Mouse (Mus musculus) forebrain, embryonic 13.5 days (tissue): ENCODE results near the gene Sprr2f. TPM values are rescaled to one million over a fixed set of nuclear protein-coding genes. Genes with fewer than 3 reads are reported as not detected.

ENCODE experiments used
- ATAC-seq: fragments of 200-750 bp; cut with Nextera tagmentation; 2 replicates; pipeline ENCODE4 v1.8.0; 2017
- H3K27ac ChIP-seq: fragments of 300-500 bp; sonication (generic); 2 replicates; pipeline ENCODE4 v1.5.1; 2015; ENCODE audit warnings: inconsistent platforms, mild to moderate bottlenecking, moderate library complexity
- H3K27me3 ChIP-seq: fragments of 300-500 bp; sonication (generic); 2 replicates; pipeline ENCODE4 v1.6.1; 2015; ENCODE audit warnings: mild to moderate bottlenecking, inconsistent platforms
- H3K36me3 ChIP-seq: fragments of 300-500 bp; sonication (generic); 2 replicates; pipeline ENCODE4 v1.6.1; 2015; ENCODE audit warnings: mild to moderate bottlenecking, inconsistent platforms; ENCODE audit not compliant: poor library complexity, severe bottlenecking
- H3K4me1 ChIP-seq: fragments of 300-500 bp; sonication (generic); 2 replicates; pipeline ENCODE4 v1.6.1; 2015; ENCODE audit warnings: inconsistent platforms
- H3K4me2 ChIP-seq: fragments of 300-500 bp; sonication (generic); 2 replicates; pipeline ENCODE4 v1.6.1; 2015; ENCODE audit warnings: inconsistent platforms, mild to moderate bottlenecking, moderate library complexity
- H3K4me3 ChIP-seq: fragments of 300-500 bp; sonication (generic); 2 replicates; pipeline ENCODE4 v1.5.1; 2015; ENCODE audit warnings: mild to moderate bottlenecking, inconsistent platforms
- H3K9ac ChIP-seq: fragments of 300-500 bp; sonication (generic); 2 replicates; pipeline ENCODE4 v1.6.1; 2015; ENCODE audit warnings: mild to moderate bottlenecking, inconsistent platforms
- H3K9me3 ChIP-seq: fragments of 300-500 bp; sonication (generic); replicated peaks from 2 replicates; pipeline ENCODE4 v1.6.1; 2016; ENCODE audit warnings: inconsistent platforms
- WGBS: fragments of 180-500 bp; shearing (Covaris S2); methylation state at CpG from one replicate; pipeline ENCODE4 v1.1.7; 2015; 5-methylcytosine and 5-hydroxymethylcytosine counted together
- polyA plus RNA-seq: library from polyadenylated mRNA; unstranded; fragments of >200 nt; fragmentation: Nextera tagmentation; extraction: Ambion mirVana; gene quantifications from 2 replicates; pipeline ENCODE4 v1.2.1, GENCODE M21; 2015

The Sprr2f gene
- polyA plus RNA-seq = not detected in 2 replicates

GRCm38 (mm10) chr3:92364887-92365286, at the start of gene Sprr2f:
Sprr2f (plus strand) TSS chr3:92365187.
- Histone ChIP-seq H3K9me3 (no peaks in the 10 kb centered on the region), H3K9ac (no peak within 1 kb of the TSS), H3K4me3 (no peak within 1 kb of the TSS), H3K36me3 (no peaks in the 10 kb centered on the region), H3K27ac (no peak within 1 kb of the TSS), H3K27me3 (no peaks in the 10 kb centered on the region), H3K4me1 (no peaks in the 10 kb centered on the region), H3K4me2 (no peak within 1 kb of the TSS)
- WGBS = 70% methylated on average over 3 of the region's 3 CpGs
- no peak for ATAC-seq

GRCm38 (mm10) chr3:92316320-92316719, 48.7 kb upstream of the Sprr2f start, which contains the start of gene Sprr2b:
Sprr2b (plus strand) TSS chr3:92316620.
- H3K36me3 ChIP-seq = no peaks in the 10 kb centered on the region

GRCm38 (mm10) chr3:92317384-92317783, 47.6 kb upstream of the Sprr2f start:
- H3K9me3 ChIP-seq = no peaks in the 10 kb centered on the region
- no peaks in the 10 kb centered on the region for H3K36me3 ChIP-seq
- no peaks in the 10 kb centered on the region for H3K27me3 ChIP-seq
- WGBS = 50% methylated on average over 2 of the region's 2 CpGs
- no peak for ATAC-seq
- H3K27ac ChIP-seq = no peak overlapping the region
- no peak overlapping the region for H3K9ac ChIP-seq
- H3K4me1 ChIP-seq = no peaks in the 10 kb centered on the region
- no peak overlapping the region for H3K4me3 ChIP-seq
- H3K4me2 ChIP-seq = no peak overlapping the region

More at GRCm38 (mm10) chr3:92316320-92316719, 48.7 kb upstream of the Sprr2f start, which contains the start of gene Sprr2b:
- 66% methylated on average over 2 of the region's 2 CpGs for WGBS
- no peak within 1 kb of the TSS for H3K9ac ChIP-seq
- H3K4me1 ChIP-seq = no peaks in the 10 kb centered on the region
- H3K4me2 ChIP-seq = no peak within 1 kb of the TSS
- ATAC-seq = no peak
- no peak within 1 kb of the TSS for H3K27ac ChIP-seq
- no peaks in the 10 kb centered on the region for H3K9me3 ChIP-seq
- H3K27me3 ChIP-seq = no peaks in the 10 kb centered on the region
- H3K4me3 ChIP-seq = no peak within 1 kb of the TSS

GRCm38 (mm10) chr3:92336278-92336677, 28.7 kb upstream of the Sprr2f start:
- Histone ChIP-seq H3K27ac (no peak overlapping the region), H3K4me2 (no peak overlapping the region), H3K27me3 (no peaks in the 10 kb centered on the region), H3K9me3 (no peaks in the 10 kb centered on the region), H3K4me1 (no peaks in the 10 kb centered on the region), H3K36me3 (no peaks in the 10 kb centered on the region), H3K9ac (no peak overlapping the region), H3K4me3 (no peak overlapping the region)
- 79% methylated on average over 1 of the region's 1 CpGs for WGBS
- no peak for ATAC-seq

GRCm38 (mm10) chr3:92338840-92339239, 26.1 kb upstream of the Sprr2f start, which contains the start of gene Sprr2d:
Sprr2d (plus strand) TSS chr3:92339140.
- no peak for ATAC-seq
- Histone ChIP-seq H3K4me2 (no peak within 1 kb of the TSS), H3K27ac (no peak within 1 kb of the TSS), H3K4me1 (no peaks in the 10 kb centered on the region), H3K9me3 (no peaks in the 10 kb centered on the region), H3K9ac (no peak within 1 kb of the TSS), H3K36me3 (no peaks in the 10 kb centered on the region), H3K27me3 (no peaks in the 10 kb centered on the region), H3K4me3 (no peak within 1 kb of the TSS)
- WGBS = 91% methylated on average over 5 of the region's 5 CpGs

GRCm38 (mm10) chr3:92351843-92352242, 13.1 kb upstream of the Sprr2f start, which contains the start of gene Sprr2e:
Sprr2e (plus strand) TSS chr3:92352143.
- Histone ChIP-seq H3K9me3 (no peaks in the 10 kb centered on the region), H3K36me3 (no peaks in the 10 kb centered on the region), H3K27ac (no peak within 1 kb of the TSS), H3K27me3 (no peaks in the 10 kb centered on the region), H3K4me1 (no peaks in the 10 kb centered on the region), H3K9ac (no peak within 1 kb of the TSS), H3K4me2 (no peak within 1 kb of the TSS), H3K4me3 (no peak within 1 kb of the TSS)
- 87% methylated on average over 2 of the region's 2 CpGs for WGBS
- no peak for ATAC-seq

GRCm38 (mm10) chr3:92361619-92362018, 3.4 kb upstream of the Sprr2f start:
- no peak overlapping the region for H3K4me2 ChIP-seq
- H3K9ac ChIP-seq = no peak overlapping the region
- H3K27me3 ChIP-seq = no peaks in the 10 kb centered on the region
- no peak overlapping the region for H3K4me3 ChIP-seq
- no peak for ATAC-seq
- H3K9me3 ChIP-seq = no peaks in the 10 kb centered on the region
- no peaks in the 10 kb centered on the region for H3K36me3 ChIP-seq
- H3K4me1 ChIP-seq = no peaks in the 10 kb centered on the region
- H3K27ac ChIP-seq = no peak overlapping the region

GRCm38 (mm10) chr3:92373613-92374012, 8.6 kb downstream of the Sprr2f start:
- no peaks in the 10 kb centered on the region for H3K36me3 ChIP-seq
- H3K27me3 ChIP-seq = no peaks in the 10 kb centered on the region
- no peak overlapping the region for H3K4me3 ChIP-seq
- H3K9ac ChIP-seq = no peak overlapping the region
- H3K27ac ChIP-seq = no peak overlapping the region
- H3K9me3 ChIP-seq = no peaks in the 10 kb centered on the region
- no peaks in the 10 kb centered on the region for H3K4me1 ChIP-seq
- H3K4me2 ChIP-seq = no peak overlapping the region
- 84% methylated on average over 2 of the region's 2 CpGs for WGBS
- no peak for ATAC-seq

- no peak within 1 kb of the TSS for H3K4me3 ChIP-seq
- ATAC-seq = no peak
- H3K36me3 ChIP-seq = no peaks in the 10 kb centered on the region
- H3K4me1 ChIP-seq = no peaks in the 10 kb centered on the region
- WGBS = 82% methylated on average over 1 of the region's 1 CpGs
- H3K27ac ChIP-seq = no peak within 1 kb of the TSS
- H3K27me3 ChIP-seq = no peaks in the 10 kb centered on the region
- no peaks in the 10 kb centered on the region for H3K9me3 ChIP-seq
- no peak within 1 kb of the TSS for H3K4me2 ChIP-seq
- H3K9ac ChIP-seq = no peak within 1 kb of the TSS
Measured at GRCm38 (mm10) chr3:92385385-92385784, 20.4 kb downstream of the Sprr2f start, which contains the start of gene Sprr2h. Sprr2h (plus strand) TSS chr3:92385685.

GRCm38 (mm10) chr3:92394301-92394700, 29.3 kb downstream of the Sprr2f start:
- no peak overlapping the region for H3K4me2 ChIP-seq
- no peaks in the 10 kb centered on the region for H3K27me3 ChIP-seq
- no peaks in the 10 kb centered on the region for H3K36me3 ChIP-seq
- no peak overlapping the region for H3K27ac ChIP-seq
- H3K4me3 ChIP-seq = no peak overlapping the region
- H3K9ac ChIP-seq = no peak overlapping the region
- no peak for ATAC-seq
- no peaks in the 10 kb centered on the region for H3K4me1 ChIP-seq
- no peaks in the 10 kb centered on the region for H3K9me3 ChIP-seq
- 55% methylated on average over 1 of the region's 1 CpGs for WGBS

- Histone ChIP-seq H3K4me3 (no peak within 1 kb of the TSS), H3K9me3 (no peaks in the 10 kb centered on the region), H3K4me2 (no peak within 1 kb of the TSS), H3K27ac (no peak within 1 kb of the TSS), H3K27me3 (no peaks in the 10 kb centered on the region), H3K36me3 (no peaks in the 10 kb centered on the region), H3K4me1 (no peaks in the 10 kb centered on the region), H3K9ac (no peak within 1 kb of the TSS)
- ATAC-seq = no peak
- 86% methylated on average over 2 of the region's 2 CpGs for WGBS
Measured at GRCm38 (mm10) chr3:92407691-92408090, 42.7 kb downstream of the Sprr2f start, which contains the start of gene Sprr2i. Sprr2i (plus strand) TSS chr3:92407991.
